Mouse (Mus musculus): Measurements from ENCODE around the gene Spg20.

The Spg20 gene

DNA sequence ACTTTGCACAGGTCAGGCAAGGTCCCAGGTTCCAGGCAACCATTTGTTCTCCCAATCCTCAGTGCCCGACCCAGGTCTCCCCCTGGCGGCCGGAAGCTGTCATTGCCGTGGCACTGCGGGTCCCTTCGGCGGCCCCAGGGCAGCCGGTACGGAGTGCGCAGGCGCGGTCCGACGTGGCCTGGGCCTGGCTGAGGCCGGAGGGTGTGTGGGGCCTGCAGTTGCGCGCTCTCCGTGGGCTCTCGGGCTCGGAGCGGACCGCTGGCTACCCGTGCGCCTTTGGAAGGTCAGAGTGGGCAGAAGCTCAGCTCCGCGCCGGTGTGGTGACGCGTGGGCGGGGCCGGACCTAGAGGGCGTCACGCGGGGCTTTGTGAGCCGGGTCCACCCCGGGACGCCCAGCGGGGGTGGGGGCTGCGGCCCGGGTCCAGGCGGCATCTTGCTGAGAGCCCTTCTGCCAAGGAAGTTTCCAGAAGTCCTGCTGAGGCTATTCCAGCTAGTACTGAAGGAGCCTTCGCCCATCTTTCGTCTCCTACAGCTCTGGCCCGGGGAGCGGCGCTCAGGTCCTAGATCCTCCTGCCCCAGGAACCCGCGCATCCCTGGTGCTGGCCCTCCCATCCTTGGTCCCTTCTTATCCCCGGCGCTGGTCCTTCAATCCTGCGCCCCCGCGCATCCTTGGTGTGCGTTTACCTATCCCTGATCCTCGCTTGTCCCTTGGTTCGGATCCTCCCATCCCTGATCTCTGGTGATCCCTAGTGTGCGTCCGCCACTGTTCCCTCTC is at the start of gene Spg20:
Spg20 (plus strand) TSS at position 174 of the 775 bp plus-strand sequence.
- DNase-seq (ENCODE audit: low read depth, low spot score): peak; percentile 86

DNA sequence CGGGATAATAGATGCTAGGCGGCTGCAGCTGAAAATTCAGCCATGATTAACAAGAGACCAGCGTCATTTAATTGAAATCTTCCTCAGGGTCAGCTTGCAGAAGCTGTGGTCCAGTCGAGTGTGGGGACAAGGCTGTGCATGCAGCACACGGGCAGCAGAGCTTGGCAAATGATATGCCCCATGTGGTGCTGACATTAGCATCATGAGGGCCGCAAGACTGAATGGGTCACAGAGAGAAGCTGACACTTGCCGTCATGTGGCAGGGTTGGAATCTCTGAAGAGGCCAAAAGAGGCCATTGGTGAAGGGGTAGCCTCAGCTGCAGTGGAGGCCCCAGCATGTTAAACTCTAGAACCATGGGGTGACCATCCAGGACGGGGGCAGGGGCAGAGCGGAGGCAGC is 49.3 kb upstream of the Spg20 start:
- no peak for DNase-seq (ENCODE audit: low read depth, low spot score)

DNA sequence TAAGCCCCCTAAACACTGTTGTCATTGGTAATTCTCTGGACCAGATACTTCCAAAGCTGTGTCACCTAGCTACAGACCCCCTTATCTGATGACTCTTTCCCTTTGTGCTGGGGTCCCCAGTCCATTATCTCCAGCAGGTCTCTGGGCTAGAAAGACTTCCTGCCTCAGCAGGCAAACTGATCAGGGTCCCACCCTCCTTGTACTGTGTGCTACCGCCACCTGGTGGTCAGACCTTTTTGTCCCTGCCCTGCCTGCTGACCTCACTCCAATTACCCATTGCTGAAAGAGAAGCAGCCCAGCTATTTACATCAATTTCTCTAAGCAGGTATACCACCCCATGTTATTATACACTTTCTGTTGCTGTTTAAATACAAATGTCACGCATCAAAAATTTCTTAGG is 47.5 kb upstream of the Spg20 start:
- no peak for DNase-seq (ENCODE audit: low read depth, low spot score)

GRCm38 (mm10) chr3:55065738-55066665 is 45.9 kb upstream of the Spg20 start:
- no peak for DNase-seq (ENCODE audit: low read depth, low spot score)

DNA sequence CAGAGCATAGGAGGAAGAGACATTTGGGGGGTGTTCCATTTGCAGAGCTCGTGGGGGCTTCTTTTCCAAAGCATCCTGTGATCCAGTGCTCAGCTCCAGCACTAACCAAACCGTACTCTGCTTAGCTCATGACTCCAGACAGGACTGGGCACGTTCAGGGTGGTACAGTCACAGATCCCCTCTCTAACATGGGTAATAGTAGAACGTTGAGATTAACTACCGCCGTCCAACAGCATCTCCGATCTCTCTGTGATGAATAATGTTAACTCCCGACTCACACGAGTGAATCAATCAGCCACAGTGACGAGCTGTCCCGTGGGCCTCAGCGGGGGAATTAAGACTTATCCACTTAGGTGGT is 45.3 kb upstream of the Spg20 start:
- no peak for DNase-seq (ENCODE audit: low read depth, low spot score)

DNA sequence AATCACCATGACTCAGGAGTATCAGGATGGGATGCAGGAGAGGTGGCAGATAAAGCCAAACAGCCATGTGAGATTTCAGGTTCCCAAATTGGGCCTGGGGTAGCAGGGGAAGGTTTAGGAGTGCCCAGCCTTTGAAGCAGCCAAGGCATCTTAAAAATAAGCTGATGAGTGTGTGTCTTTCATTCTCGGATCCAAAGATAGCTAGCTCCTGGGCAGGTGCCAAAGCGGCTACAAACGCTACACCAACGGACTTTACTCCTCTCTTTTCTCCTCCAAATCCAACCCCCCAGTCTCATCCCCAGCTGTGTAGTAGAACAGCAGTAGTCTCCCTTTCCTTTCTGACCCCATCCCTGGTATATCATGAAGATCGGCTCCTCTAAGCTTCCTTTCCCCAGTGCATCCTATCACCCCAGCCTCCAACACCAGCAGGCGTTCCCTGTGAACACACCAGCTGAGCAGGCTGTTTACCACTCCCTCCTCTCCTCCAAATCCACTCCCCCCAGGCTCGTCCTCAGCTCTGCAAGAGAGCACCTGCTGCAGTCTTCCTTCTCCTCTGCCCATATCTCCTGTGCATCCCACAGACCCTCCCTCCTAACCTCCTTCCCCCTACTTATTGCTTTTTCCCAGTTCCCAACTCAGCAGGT is 44.0 kb upstream of the Spg20 start:
- DNase-seq (ENCODE audit: low read depth, low spot score): no peak

GRCm38 (mm10) chr3:55074576-55075293 is 37.2 kb upstream of the Spg20 start:
- no peak for DNase-seq (ENCODE audit: low read depth, low spot score)

DNA sequence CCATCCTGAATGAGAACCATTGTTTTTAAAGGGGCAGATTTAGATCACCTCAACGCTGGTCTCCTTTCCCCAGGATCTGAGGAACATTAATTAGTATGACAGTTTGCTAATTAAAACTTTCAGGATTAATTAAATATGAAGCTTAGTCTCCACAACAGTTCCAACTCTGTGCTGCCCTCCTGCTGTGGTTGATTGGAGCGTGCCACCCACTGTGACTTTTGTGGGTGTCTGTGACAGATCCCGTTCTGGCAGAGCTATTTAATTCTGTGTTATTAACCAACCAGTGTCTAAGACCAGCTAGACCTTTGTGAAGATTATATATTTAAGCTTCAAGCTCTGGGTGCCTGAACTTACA is 36.6 kb upstream of the Spg20 start:
- no peak for DNase-seq (ENCODE audit: low read depth, low spot score)

DNA sequence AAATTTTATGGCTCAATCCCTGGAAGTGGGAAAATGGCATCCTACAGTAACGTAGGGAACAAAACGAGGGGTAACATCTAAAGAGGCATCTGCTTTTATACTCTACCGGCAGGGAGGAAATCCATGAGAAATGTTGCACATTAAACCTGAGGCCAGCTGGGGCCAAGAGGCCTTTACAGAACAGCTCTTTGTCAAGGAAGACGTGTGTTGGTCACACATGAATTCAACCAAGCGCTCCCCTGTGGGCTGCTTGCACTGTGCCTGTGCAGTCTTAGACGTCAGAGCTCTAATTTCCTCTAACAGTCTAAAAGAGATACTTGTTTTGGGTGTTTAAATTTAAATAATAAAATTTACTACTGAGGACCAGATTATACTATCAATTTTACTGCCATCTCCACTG is 33.7 kb upstream of the Spg20 start:
- no peak for DNase-seq (ENCODE audit: low read depth, low spot score)

- no peak for DNase-seq (ENCODE audit: low read depth, low spot score)
Observed at GRCm38 (mm10) chr3:55079619-55080018, 32.3 kb upstream of the Spg20 start.

DNA sequence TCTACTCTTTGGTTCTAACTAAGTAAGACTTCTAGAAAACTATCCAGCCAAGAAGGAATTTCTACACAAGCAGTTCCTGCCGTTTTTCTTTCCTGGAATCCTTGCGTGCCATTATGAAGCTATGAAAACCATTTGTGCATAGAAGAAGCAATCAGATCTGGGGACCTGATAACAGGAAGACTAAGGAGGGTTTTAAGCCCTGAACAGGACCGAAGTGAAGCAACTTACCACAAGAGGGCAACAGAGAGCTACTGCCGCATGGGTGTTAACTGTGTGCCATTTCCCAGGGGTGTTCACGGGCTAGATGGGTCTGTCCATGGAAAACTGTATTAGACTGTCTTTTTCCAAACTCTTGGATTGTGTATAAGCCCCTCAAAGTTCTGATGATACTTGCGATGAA is 31.9 kb upstream of the Spg20 start:
- DNase-seq (ENCODE audit: low read depth, low spot score): peak; percentile 71

GRCm38 (mm10) chr3:55084781-55085180 is 27.1 kb upstream of the Spg20 start:
- no peak for DNase-seq (ENCODE audit: low read depth, low spot score)

DNA sequence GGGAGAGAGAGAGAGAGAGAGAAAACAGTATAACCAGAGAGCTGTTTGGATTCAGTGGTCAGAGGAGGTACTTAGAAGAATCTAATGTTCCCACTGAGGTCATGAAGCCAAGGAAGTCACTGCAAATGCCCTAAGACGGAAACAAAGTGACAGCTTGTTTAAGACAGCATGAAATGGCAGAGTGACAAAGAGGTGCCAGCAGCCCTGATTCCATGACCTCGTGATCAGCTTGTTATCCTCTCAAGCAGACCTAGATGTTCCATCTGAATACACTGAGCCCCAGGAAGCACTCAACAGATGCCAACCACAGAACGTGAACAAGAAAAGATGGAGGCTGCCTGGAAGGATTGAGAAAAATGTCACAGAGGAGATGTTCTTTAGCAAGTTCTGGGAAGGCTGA is 26.2 kb upstream of the Spg20 start:
- no peak for DNase-seq (ENCODE audit: low read depth, low spot score)

DNA sequence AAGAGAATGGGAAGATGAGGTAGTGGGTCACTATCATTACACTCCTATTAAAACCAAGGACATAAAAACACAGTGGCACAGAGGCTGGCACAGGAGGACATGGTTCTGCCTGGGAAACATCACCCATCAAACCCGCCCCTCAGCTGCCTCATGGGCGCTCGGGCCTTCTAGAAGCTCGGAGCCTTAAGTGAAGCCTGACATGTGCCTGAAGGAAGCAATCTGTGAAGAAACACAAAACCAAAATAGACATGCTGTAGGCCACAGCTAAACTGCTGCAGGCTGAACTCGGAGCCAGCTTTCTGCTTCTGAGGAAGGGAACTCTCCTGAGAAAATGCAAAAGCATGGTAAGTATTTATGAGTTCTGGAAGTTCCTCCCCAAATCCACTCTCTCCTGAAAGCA is 25.0 kb upstream of the Spg20 start:
- no peak for DNase-seq (ENCODE audit: low read depth, low spot score)

DNA sequence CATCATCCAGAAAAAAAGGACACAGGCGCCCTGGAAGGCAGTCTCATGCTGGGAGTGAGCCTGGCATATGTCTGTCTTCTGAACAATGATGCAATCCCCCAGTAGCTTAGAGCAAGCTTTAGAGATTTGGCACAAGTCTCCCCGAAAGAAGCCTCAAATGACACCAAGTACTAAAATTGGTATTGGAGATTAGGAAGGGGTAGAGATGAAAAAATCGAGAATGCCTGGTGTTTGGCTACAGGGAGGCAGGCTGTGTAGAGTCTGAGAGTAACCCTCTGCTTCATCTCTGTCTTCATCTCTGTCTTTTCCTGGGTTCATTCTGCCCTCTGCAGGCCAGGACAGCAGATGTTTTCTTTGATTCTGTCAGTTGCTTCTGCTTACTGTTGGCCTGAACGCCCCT is 24.5 kb upstream of the Spg20 start:
- no peak for DNase-seq (ENCODE audit: low read depth, low spot score)

GRCm38 (mm10) chr3:55088359-55088758 is 23.5 kb upstream of the Spg20 start:
- no peak for DNase-seq (ENCODE audit: low read depth, low spot score)

- no peak for DNase-seq (ENCODE audit: low read depth, low spot score)
Observed at GRCm38 (mm10) chr3:55088843-55089242, 23.1 kb upstream of the Spg20 start.

GRCm38 (mm10) chr3:55089291-55089690 is 22.6 kb upstream of the Spg20 start:
- DNase-seq (ENCODE audit: low read depth, low spot score): no peak

- no peak for DNase-seq (ENCODE audit: low read depth, low spot score)
Observed at GRCm38 (mm10) chr3:55093161-55093560, 18.7 kb upstream of the Spg20 start.

DNA sequence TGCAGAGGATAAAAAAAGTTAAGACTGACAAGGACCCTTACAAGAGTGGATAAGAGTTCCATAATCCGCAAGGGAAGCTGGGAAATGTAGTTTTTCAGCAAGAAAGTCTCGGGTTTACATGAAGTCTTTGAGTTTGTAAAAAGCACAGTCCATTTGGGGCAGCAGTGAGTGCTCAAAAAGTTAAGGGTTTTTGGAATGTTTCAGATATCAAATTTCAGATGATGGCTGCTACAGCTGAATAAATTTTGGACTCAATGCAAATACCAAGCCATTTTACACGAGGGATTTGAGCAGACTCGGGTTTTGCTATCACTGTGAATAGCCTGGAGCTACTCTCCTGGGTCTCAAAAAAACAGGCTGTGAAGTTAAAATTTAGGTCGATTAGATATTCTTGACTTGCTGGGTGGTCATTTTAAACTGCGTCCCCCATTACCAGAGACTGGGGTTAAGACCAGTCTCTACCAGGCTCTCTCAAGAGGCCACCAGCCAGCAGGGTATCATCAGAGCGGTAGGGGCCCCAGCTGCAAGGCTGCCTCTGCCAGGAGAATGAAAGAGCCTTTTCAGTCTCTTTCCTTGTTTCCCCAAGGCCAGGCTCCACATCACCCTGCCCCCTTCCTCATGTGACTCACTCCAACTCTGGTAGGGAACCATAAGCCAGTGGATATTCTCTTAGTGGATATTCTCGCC is 15.8 kb upstream of the Spg20 start:
- DNase-seq (ENCODE audit: low read depth, low spot score): no peak

DNA sequence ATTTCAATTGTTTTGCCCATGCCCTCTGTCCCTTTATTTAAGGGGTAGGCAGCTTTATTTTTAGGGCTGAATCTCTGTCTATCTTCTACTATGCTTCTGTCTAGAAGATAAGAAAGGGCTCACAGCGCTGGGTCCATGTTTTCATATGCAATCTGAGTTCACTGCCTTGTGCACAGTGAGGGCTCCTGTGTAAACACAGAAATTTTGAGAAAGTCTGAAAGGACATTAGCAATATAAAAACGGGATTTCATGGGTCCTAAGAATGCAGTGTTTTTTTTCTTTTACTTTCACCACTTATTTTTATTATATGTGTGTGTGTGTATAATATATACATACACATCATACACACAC is 15.3 kb upstream of the Spg20 start:
- no peak for DNase-seq (ENCODE audit: low read depth, low spot score)
